Mouse (Mus musculus) 3134 (cell line): ENCODE results near the gene Gm13199.

Source experiments
- DNase-seq: peaks from one replicate; pipeline ENCODE4 v3.0.0-alpha.2; 2011; ENCODE audit warnings: low spot score; ENCODE audit not compliant: insufficient read length; ENCODE audit errors: extremely low read depth

Gene Gm13199

DNA sequence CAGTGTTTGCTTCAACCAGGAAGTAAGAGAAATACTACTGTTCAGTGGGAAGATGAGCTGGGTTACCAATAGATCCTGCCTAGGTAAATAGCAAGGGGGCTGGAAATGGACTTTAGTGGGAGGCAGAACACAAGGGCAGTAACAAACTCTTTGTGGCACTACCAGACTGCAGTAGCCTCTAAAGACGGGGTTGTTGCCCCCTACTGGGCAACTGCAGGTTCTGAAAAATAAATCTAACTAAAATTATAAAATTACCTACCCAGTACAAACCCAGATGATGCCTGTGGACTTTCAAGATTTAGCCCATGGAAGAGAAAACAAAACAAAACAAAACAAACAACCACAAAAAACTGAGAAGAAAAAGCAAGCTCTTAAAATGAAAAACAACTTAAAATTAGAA, 38.5 kb downstream of the Gm13199 start:
- no peak for DNase-seq

- no peak for DNase-seq
Observed at GRCm38 (mm10) chr2:5822449-5822848, 40.3 kb downstream of the Gm13199 start.

DNA sequence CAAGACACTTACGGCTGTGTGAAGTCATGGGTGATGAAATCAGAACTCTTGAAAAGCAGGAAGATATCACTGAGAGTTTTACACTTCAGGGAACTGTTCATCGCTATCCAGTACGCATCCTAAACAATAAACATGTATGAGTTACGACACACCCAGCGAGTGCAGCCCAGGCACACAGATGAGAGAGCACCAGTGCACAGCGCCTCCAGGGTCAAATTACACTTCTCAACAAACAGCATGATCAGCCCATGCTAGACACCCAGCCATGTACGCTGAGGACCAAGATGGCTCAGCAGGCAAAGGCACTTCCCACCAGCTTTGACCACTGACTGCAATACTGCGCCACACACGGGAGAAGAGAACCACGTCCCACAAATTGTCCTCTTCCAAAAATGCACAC, 41.5 kb downstream of the Gm13199 start:
- no peak for DNase-seq
